Mouse (Mus musculus): ENCODE measurements around the gene 4930404H24Rik. TPM values are rescaled to one million over a fixed set of nuclear protein-coding genes. Genes with fewer than 3 reads are reported as not detected.
A peak's percentile ranks its signal among the peaks of the same experiment; 100 is the strongest.

Gene 4930404H24Rik
- polyA plus RNA-seq, 1 experiment from 2014 or later = not detected

- Histone ChIP-seq H3K27ac (no peak overlapping the region), H3K36me3 (no peaks in the 10 kb centered on the region), H3K27me3 (no peaks in the 10 kb centered on the region), H3K4me2 (replicated peaks) (no peak overlapping the region), H3K4me3 (no peak overlapping the region), H3K4me1 (no peaks in the 10 kb centered on the region), H3K9ac (no peak overlapping the region), H3K9me3 (no peaks in the 10 kb centered on the region)
- ATAC-seq (ENCODE audit: low FRiP score, low read depth) = no peak
- WGBS = 87% methylated on average over 6 of the region's 6 CpGs
Measured at GRCm38 (mm10) chr2:153515582-153515981, 23.0 kb downstream of the 4930404H24Rik start.

GRCm38 (mm10) chr2:153516961-153517360, 24.4 kb downstream of the 4930404H24Rik start:
- WGBS = 44% methylated on average over 4 of the region's 4 CpGs
- no peaks in the 10 kb centered on the region for H3K36me3 ChIP-seq
- no peak overlapping the region for H3K9ac ChIP-seq
- no peak overlapping the region for H3K4me3 ChIP-seq
- peaks cover under 1% of the 10 kb centered on the region; the same call in 1 of the 2 replicates for H3K4me1 ChIP-seq
- ATAC-seq (ENCODE audit: low FRiP score, low read depth) = no peak
- H3K4me2 ChIP-seq (replicated peaks) = no peak overlapping the region
- H3K9me3 ChIP-seq = no peaks in the 10 kb centered on the region
- no peak overlapping the region for H3K27ac ChIP-seq
- no peaks in the 10 kb centered on the region for H3K27me3 ChIP-seq

GRCm38 (mm10) chr2:153520057-153520456, 27.5 kb downstream of the 4930404H24Rik start:
- Histone ChIP-seq H3K9me3 (no peaks in the 10 kb centered on the region), H3K27ac (no peak overlapping the region), H3K9ac (no peak overlapping the region), H3K27me3 (peaks cover 10% of the 10 kb centered on the region; the same call in 1 of the 2 replicates), H3K4me3 (no peak overlapping the region), H3K4me1 (peaks cover 8% of the 10 kb centered on the region; the same call in 1 of the 2 replicates), H3K36me3 (no peaks in the 10 kb centered on the region), H3K4me2 (replicated peaks) (no peak overlapping the region)
- no peak for ATAC-seq (ENCODE audit: low FRiP score, low read depth)
- 78% methylated on average over 9 of the region's 9 CpGs for WGBS

- no peaks in the 10 kb centered on the region for H3K36me3 ChIP-seq
- 23% methylated on average over 4 of the region's 4 CpGs for WGBS
- peaks cover 32% of the 10 kb centered on the region for H3K27me3 ChIP-seq
- ATAC-seq (ENCODE audit: low FRiP score, low read depth) = no peak; the same call in 1 of the 2 replicates
- no peak overlapping the region for H3K4me2 ChIP-seq (replicated peaks)
- no peak overlapping the region for H3K27ac ChIP-seq
- H3K4me1 ChIP-seq = peaks cover 19% of the 10 kb centered on the region
- H3K4me3 ChIP-seq = no peak overlapping the region
- H3K9ac ChIP-seq = no peak overlapping the region
- H3K9me3 ChIP-seq = no peaks in the 10 kb centered on the region
Measured at GRCm38 (mm10) chr2:153522270-153522669, 29.7 kb downstream of the 4930404H24Rik start.

DNA sequence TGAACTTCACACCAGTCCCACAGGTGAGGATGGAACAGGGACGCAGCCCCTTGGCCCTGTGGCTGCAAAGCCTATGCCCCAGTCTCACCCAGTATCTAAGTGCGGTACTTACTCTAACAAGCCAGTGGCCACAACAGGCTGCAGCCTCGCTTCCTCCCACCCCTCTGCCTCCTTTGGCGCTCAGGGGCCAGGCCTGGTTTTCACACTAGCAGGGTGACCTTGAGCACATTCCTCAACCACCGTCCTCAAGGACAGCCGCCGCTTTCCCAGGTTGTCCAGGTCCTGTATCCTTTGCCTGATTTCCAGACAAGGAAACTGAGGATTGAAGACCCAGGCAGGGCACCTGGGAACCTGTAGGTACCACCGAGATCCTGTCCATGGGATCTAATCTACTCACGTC, 30.6 kb downstream of the 4930404H24Rik start:
- no peak overlapping the region for H3K27ac ChIP-seq
- peaks cover 41% of the 10 kb centered on the region for H3K27me3 ChIP-seq
- 60% methylated on average over 9 of the region's 9 CpGs for WGBS
- H3K9me3 ChIP-seq = no peaks in the 10 kb centered on the region
- H3K4me2 ChIP-seq (replicated peaks) = no peak overlapping the region
- H3K9ac ChIP-seq = no peak overlapping the region
- H3K36me3 ChIP-seq = no peaks in the 10 kb centered on the region
- peaks cover 24% of the 10 kb centered on the region for H3K4me1 ChIP-seq
- no peak for ATAC-seq (ENCODE audit: low FRiP score, low read depth)
- H3K4me3 ChIP-seq = no peak overlapping the region

DNA sequence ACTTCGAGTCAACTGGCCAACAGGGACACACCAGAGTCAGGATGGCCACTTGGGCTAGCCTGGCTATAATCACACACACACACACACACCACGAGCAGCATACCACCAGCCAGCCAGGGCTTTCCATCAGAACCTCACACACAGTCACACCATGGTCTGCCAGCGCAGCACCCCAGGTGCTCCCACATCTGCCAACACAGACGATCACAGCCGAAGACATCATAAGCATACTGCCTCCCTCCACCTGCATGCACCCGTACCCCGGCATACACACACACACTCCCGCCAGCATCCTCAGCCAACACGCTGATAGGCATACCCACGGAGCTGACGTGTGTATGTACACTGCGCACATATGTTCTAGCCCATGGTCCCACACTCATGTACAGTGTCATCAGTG, 31.1 kb downstream of the 4930404H24Rik start:
- no peaks in the 10 kb centered on the region for H3K9me3 ChIP-seq
- peaks cover 29% of the 10 kb centered on the region for H3K4me1 ChIP-seq
- no peak for ATAC-seq (ENCODE audit: low FRiP score, low read depth)
- peaks cover 46% of the 10 kb centered on the region for H3K27me3 ChIP-seq
- no peaks in the 10 kb centered on the region for H3K36me3 ChIP-seq
- H3K27ac ChIP-seq = no peak overlapping the region
- no peak overlapping the region for H3K9ac ChIP-seq
- H3K4me2 ChIP-seq (replicated peaks) = no peak overlapping the region
- H3K4me3 ChIP-seq = no peak overlapping the region
- WGBS = 88% methylated on average over 12 of the region's 12 CpGs

- ATAC-seq (ENCODE audit: low FRiP score, low read depth) = no peak
- H3K27me3 ChIP-seq = peaks cover 57% of the 10 kb centered on the region
- no peaks in the 10 kb centered on the region for H3K36me3 ChIP-seq
- H3K4me1 ChIP-seq = peaks cover 32% of the 10 kb centered on the region
- 67% methylated on average over 2 of the region's 2 CpGs for WGBS
- no peak overlapping the region for H3K4me3 ChIP-seq
- H3K27ac ChIP-seq = no peak overlapping the region
- H3K9me3 ChIP-seq = no peaks in the 10 kb centered on the region
- no peak overlapping the region for H3K4me2 ChIP-seq (replicated peaks)
- H3K9ac ChIP-seq = no peak overlapping the region
Measured at GRCm38 (mm10) chr2:153524727-153525126, 32.1 kb downstream of the 4930404H24Rik start.

DNA sequence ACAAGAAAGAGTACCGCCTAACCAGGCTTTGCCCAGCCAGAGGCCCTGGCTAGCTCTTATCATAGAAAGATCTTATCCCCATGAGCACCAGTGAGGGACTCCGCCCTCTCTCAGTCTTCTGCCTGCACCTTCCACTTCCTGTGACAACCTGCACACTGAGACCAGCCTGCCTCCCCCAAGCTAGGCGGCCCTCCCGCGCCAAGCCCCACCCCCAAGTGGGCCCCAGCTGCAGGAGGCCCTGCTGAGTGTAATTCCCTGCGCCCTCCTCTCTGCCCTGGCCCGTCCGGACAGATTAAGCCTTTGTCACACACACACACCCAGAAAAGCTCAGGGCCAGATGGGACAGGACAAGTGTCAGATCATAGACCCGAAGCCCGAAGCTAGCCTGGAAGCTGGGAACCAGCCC, 33.3 kb downstream of the 4930404H24Rik start:
- H3K27ac ChIP-seq = no peak overlapping the region
- no peak for ATAC-seq (ENCODE audit: low FRiP score, low read depth)
- peaks cover 68% of the 10 kb centered on the region for H3K27me3 ChIP-seq
- no peaks in the 10 kb centered on the region for H3K36me3 ChIP-seq
- H3K9me3 ChIP-seq = no peaks in the 10 kb centered on the region
- H3K9ac ChIP-seq = no peak overlapping the region
- H3K4me3 ChIP-seq = no peak overlapping the region
- peaks cover 36% of the 10 kb centered on the region for H3K4me1 ChIP-seq
- 12% methylated on average over 10 of the region's 10 CpGs for WGBS
- no peak overlapping the region for H3K4me2 ChIP-seq (replicated peaks)

DNA sequence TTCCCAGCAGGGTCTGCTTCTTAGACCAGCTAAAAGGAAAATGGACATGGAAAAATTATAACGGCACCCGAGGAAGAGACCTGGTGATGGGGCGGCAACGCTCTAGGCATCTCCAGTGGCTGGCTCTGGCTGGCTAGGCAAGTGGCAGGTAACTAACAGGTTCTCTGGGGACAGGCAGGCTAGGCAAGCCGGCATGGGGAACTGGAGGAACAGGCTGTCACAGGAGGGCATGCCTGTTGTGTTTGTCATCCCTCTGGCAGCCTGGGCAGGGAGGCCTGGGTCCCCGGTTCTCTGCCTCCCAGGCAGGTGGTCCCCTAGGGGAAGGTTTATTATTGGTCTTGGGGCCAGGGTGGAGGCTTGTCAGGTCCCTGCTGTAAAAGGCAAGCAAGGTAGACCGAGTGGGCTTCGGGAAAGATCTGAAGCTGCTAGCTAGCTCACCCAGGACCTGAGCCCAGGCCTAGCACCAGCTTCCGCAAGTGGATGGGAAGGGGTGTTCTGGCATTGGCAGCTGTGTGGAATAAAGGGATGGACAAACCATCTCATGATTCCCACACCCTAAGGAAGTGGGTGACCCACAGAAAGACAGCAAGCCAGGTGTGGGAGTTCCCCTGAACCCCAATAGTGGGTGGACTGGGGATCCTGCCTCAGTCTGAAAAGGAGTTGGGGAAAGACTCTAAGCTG, 34.4 kb downstream of the 4930404H24Rik start:
- H3K4me3 ChIP-seq = no peak overlapping the region
- no peaks in the 10 kb centered on the region for H3K9me3 ChIP-seq
- H3K36me3 ChIP-seq = no peaks in the 10 kb centered on the region
- no peak overlapping the region for H3K27ac ChIP-seq
- H3K4me2 ChIP-seq (replicated peaks) = peak overlapping the region; percentile 99; the same call in 1 of the 2 replicates
- peaks cover 78% of the 10 kb centered on the region for H3K27me3 ChIP-seq
- whole genome bisulfite sequencing = 49% methylated on average over 9 of the region's 9 CpGs
- H3K9ac ChIP-seq = no peak overlapping the region
- H3K4me1 ChIP-seq = peaks cover 35% of the 10 kb centered on the region
- no peak for ATAC-seq (ENCODE audit: low FRiP score, low read depth)

GRCm38 (mm10) chr2:153527580-153528531, 35.3 kb downstream of the 4930404H24Rik start:
- Histone ChIP-seq H3K36me3 (no peaks in the 10 kb centered on the region), H3K4me1 (peaks cover 28% of the 10 kb centered on the region), H3K27me3 (peaks cover 87% of the 10 kb centered on the region), H3K9ac (peak overlapping the region; percentile 67), H3K9me3 (no peaks in the 10 kb centered on the region), H3K4me3 (peak overlapping the region; percentile 68), H3K4me2 (replicated peaks) (peak overlapping the region; percentile 99), H3K27ac (no peak overlapping the region)
- peak; percentile 22; the same call in 1 of the 2 replicates for ATAC-seq (ENCODE audit: low FRiP score, low read depth)
- WGBS = 2% methylated on average over 35 of the region's 85 CpGs

GRCm38 (mm10) chr2:153528571-153529364, 36.2 kb downstream of the 4930404H24Rik start:
- Histone ChIP-seq H3K4me2 (replicated peaks) (peak overlapping the region; percentile 99), H3K27me3 (peaks cover 84% of the 10 kb centered on the region), H3K36me3 (no peaks in the 10 kb centered on the region), H3K9ac (peak overlapping the region; percentile 67), H3K4me3 (peak overlapping the region; percentile 68), H3K9me3 (no peaks in the 10 kb centered on the region), H3K4me1 (peaks cover 28% of the 10 kb centered on the region), H3K27ac (no peak overlapping the region)
- WGBS = under 1% methylated on average over 15 of the region's 70 CpGs
- peak; percentile 57 for ATAC-seq (ENCODE audit: low FRiP score, low read depth)

Data from limb, embryonic 13.5 days (tissue).